Mouse (Mus musculus) cortical plate, adult 2 months (tissue): ENCODE data around the gene Sall1.

Experiments
- CTCF ChIP-seq: fragments of 200-500 bp; IDR thresholded peaks from 2 replicates; pipeline ENCODE4 v1.5.1; 2011; ENCODE audit warnings: mild to moderate bottlenecking, control low read depth, low read length; ENCODE audit not compliant: insufficient read depth; ENCODE audit errors: extremely low read depth
- POLR2A ChIP-seq: fragments of 200-500 bp; IDR thresholded peaks from 2 replicates; pipeline ENCODE4 v1.6.1; 2011; ENCODE audit warnings: mild to moderate bottlenecking, low read length, control low read depth; ENCODE audit not compliant: insufficient read depth; ENCODE audit errors: extremely low read depth

GRCm38 (mm10) chr8:89043371-89043841, 556 bp downstream of the Sall1 start:
- no peak for TF ChIP-seq CTCF
- TF ChIP-seq POLR2A: 0 out of 2 replicates have a peak, but pooled peaks have one; percentile 23
